Mouse (Mus musculus): Measurements from ENCODE around the gene 4931428F04Rik. TPM values are rescaled to one million over a fixed set of nuclear protein-coding genes. Genes with fewer than 3 reads are reported as not detected.

4931428F04Rik gene
- polyA plus RNA-seq (2012) = 1.6 and 1.8 TPM in 2 replicates

- no peak for TF ChIP-seq GATA1 (IDR thresholded peaks at IDR 0.05; ENCODE audit: low read length)
Measured at GRCm38 (mm10) chr8:105289805-105290460, at the start of gene 4931428F04Rik. Gene 4931428F04Rik (minus strand): TSS chr8:105289864.

- no peak for TF ChIP-seq GATA1 (IDR thresholded peaks at IDR 0.05; ENCODE audit: low read length)
Measured at GRCm38 (mm10) chr8:105338992-105339391, 49.3 kb upstream of the 4931428F04Rik start.

GRCm38 (mm10) chr8:105336373-105337130, 46.9 kb upstream of the 4931428F04Rik start:
- no peak for TF ChIP-seq GATA1 (IDR thresholded peaks at IDR 0.05; ENCODE audit: low read length)

GRCm38 (mm10) chr8:105332523-105332922, 42.9 kb upstream of the 4931428F04Rik start:
- TF ChIP-seq GATA1 (IDR thresholded peaks at IDR 0.05; ENCODE audit: low read length) = no peak

- TF ChIP-seq GATA1 (IDR thresholded peaks at IDR 0.05; ENCODE audit: low read length) = no peak
Measured at GRCm38 (mm10) chr8:105331931-105332330, 42.3 kb upstream of the 4931428F04Rik start.

GRCm38 (mm10) chr8:105331469-105331868, 41.8 kb upstream of the 4931428F04Rik start:
- TF ChIP-seq GATA1 (IDR thresholded peaks at IDR 0.05; ENCODE audit: low read length) = no peak

GRCm38 (mm10) chr8:105330325-105330724, 40.7 kb upstream of the 4931428F04Rik start:
- no peak for TF ChIP-seq GATA1 (IDR thresholded peaks at IDR 0.05; ENCODE audit: low read length)

GRCm38 (mm10) chr8:105326968-105327367, 37.3 kb upstream of the 4931428F04Rik start:
- TF ChIP-seq GATA1 (IDR thresholded peaks at IDR 0.05; ENCODE audit: low read length) = no peak

- TF ChIP-seq GATA1 (IDR thresholded peaks at IDR 0.05; ENCODE audit: low read length) = no peak
Measured at GRCm38 (mm10) chr8:105326141-105326672, 36.5 kb upstream of the 4931428F04Rik start, which contains the start of the genes Lrrc29 and Tmem208. Gene Lrrc29 (minus strand): TSS chr8:105326278. Gene Tmem208 (plus strand): TSS chr8:105326354.

GRCm38 (mm10) chr8:105325641-105326093, 36.0 kb upstream of the 4931428F04Rik start:
- TF ChIP-seq GATA1 (IDR thresholded peaks at IDR 0.05; ENCODE audit: low read length) = no peak

- no peak for TF ChIP-seq GATA1 (IDR thresholded peaks at IDR 0.05; ENCODE audit: low read length)
Measured at GRCm38 (mm10) chr8:105323183-105323582, 33.5 kb upstream of the 4931428F04Rik start.

GRCm38 (mm10) chr8:105318662-105319190, 29.1 kb upstream of the 4931428F04Rik start:
- TF ChIP-seq GATA1 (IDR thresholded peaks at IDR 0.05; ENCODE audit: low read length) = no peak

GRCm38 (mm10) chr8:105317941-105318340, 28.3 kb upstream of the 4931428F04Rik start:
- no peak for TF ChIP-seq GATA1 (IDR thresholded peaks at IDR 0.05; ENCODE audit: low read length)

- no peak for TF ChIP-seq GATA1 (IDR thresholded peaks at IDR 0.05; ENCODE audit: low read length)
Measured at GRCm38 (mm10) chr8:105315073-105315769, 25.6 kb upstream of the 4931428F04Rik start.

Data from G1E-ER4 (cell line).